Mouse (Mus musculus): ENCODE data around the gene Kctd17.

DNA sequence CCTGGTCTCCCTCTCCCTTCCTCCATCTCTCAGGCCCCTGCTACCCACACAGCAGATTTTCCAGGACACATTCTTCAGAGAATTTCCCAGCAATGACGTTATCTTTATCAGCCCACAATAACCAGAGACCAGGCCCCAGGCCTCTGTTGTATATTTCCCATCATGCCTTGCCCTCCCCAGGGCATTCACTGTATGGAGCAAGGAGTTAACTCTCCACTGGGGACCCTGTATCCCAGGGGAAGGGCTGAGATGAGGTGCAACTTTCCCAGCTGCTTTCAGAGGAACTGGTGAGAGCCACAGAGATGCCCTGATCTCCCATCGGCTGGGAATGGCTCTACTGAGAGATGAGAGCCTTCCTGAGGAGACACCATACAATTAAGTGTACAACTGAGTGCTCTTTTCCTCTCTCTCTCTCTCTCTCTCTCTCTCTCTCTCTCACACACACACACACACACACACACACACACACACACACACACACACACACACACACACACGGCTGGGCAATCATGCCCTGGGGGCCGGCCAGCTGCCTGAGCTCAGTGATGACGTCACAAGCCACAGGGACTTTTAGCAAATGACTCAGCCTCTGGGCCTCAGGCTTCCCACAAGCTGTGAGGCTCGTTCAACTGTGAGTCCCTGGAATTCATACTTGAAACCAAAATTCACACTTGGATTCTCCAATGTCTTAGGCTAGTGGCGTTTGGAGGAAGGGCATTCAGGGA, 21.5 kb downstream of the Kctd17 start:
- TF ChIP-seq CTCF (IDR thresholded peaks at IDR 0.05; ENCODE audit: low read depth) (no peak), EP300 (IDR thresholded peaks at IDR 0.05; ENCODE audit: low read depth) (no peak)
